Mouse (Mus musculus): ENCODE data around the gene Dip2c.
A peak's percentile ranks its signal among the peaks of the same experiment; 100 is the strongest.

DNA sequence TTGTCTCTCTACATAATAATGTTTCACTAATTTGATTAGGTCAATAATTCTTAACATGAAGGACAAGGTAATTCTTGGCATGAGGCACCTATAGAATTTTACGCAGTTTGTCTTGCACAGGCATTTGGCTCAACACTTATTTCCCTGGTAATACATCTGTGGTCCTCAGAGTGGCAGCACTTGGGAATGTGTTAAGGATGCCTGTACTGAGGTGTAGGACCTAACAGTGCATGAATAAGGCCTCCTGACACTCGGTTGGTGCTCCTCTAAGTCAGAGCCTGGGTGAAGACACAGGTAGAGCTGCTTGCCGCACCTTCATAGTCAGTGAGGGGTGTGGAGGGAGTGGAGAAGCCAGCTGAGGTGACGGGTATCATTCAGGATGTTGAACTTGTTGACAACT is 407.0 kb downstream of the Dip2c start:
- TF ChIP-seq CTCF (IDR thresholded peaks at IDR 0.05; ENCODE audit: extremely low read depth, insufficient read depth, low read length), result peak; percentile 20; the same call in 1 of the 2 replicates
- TF ChIP-seq POLR2A (IDR thresholded peaks at IDR 0.05; ENCODE audit: extremely low read depth, insufficient read depth, low read length), result no peak

Data from cortical plate, adult 2 months (tissue).